Mouse (Mus musculus) right cerebral cortex, postnatal 4 days (tissue): ENCODE measurements at regions not wholly inside any gene's neighbourhood (a gene's known extent, or its start where the extent isn't known, plus 50 kb on each side); places are given as distances from the start of the nearest gene placed in this dataset.

Experiments
- DNase-seq: peaks from one replicate; pipeline ENCODE4 v3.0.0-alpha.2; 2022

DNA sequence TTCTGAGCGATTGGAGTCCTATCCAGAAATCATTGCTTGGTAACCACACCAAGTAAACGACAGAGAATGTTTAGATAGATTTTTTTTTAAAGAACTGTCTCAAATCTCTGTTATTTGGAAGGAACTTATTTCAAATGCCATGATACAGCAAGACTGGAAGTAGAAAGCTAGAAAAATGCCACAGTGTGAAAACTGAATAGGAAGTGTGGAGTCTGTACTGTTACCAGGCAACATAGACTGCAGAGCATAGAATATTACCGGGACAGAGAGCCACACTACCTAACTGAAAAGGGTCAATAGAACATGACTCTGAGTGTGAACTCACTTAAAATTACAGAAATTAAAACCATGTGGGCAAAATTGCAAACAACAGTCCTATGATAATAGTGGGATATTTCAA is 52.4 kb upstream of the Adcy1 start:
- no peak for DNase-seq

DNA sequence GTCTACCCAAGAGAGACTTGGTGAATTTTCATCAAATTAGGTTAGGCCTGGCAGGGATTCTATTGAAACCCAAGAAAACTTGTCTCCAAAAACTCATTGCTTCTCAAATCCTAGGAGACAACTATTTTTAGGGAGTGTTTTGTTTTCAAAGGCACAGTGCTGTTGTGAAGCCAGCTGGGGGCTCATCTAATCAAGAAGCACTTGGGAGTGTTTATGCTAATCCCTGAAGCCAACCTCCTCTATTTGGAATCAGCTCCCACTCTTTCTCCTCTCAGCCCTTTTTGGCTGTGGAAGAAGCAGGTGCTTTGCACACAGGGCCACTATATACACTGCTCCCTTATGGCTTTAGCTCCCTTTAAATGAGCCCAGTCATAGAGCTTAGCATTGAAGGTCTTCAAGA is 64.0 kb upstream of the Adcy1 start:
- no peak for DNase-seq

DNA sequence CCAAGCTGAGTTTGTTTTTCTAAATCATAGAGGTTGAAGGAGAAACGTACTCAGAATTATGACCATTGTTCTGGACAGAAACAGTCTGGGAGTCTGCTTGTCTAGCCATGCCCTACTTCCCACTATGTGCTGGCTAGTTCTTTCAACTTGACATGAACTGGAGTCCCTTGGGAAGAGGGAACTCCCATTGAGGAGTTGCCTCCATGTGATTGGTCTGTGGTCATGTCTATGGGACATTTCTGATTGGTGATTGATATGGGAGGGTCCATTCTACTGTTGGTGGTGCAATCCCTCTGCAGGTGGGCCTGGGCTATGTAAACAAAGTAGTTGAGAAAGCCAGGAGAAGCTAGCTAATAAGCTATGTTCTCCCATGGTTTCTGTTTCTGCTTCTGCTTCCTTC is 64.5 kb upstream of the Adcy1 start:
- DNase-seq, result no peak

DNA sequence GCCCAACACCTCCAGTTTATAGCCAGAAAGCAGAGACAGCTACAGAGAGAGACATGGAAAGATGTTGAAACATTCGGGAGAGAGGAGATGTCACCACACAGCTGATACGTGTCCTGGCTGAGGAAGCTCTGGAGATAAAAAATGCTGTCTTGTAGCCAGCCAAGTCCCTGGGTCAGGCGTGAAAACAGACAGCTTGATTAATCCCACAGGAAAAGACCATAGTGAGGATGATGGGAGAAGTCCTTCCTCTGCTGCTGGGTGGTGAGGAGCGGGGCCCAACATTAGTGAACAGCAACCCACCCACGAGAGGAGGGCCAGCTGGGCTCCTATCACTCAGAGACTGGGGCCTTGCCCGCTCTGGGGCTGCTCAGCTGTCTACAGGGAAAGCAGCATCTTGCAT is 65.8 kb upstream of the Adcy1 start:
- no peak for DNase-seq

DNA sequence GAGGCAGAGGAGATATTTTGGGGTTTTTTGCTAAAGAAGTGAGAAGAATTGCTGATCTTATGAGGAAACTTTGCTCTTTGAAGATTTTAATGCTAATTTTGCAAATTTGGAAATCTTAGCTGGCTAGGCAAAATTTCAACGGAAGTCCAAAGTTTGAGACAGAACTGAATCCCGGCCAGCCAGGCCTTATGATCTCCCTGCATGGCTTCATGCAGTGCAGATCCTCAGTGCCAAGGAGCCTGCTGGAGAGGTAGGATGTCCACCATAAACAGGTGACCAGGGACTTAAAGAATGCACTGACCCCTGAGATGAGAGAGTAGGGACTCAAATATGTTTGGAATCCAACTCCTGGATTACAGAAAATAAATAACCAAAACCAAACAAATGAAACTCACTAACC is 69.6 kb upstream of the Adcy1 start:
- DNase-seq, result no peak

DNA sequence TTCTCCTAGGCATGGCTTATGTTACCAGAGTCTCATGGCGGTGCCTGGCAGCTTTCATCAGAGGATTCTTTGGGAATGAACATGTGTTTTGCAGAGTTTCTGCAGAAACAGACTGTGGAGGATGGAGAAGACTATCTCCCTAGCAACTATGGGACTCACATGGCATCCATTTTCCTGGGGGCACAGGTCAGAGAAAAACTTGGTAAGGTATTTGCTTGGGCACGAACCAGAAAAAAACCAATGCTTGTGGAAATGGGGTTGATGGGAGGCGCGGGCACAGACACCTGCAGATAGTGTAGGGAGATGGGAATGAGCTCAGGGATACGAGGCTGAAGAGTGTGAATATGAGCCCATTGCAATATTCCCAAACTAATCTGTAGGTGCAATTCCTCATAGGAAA is 71.7 kb upstream of the Adcy1 start:
- no peak for DNase-seq

DNA sequence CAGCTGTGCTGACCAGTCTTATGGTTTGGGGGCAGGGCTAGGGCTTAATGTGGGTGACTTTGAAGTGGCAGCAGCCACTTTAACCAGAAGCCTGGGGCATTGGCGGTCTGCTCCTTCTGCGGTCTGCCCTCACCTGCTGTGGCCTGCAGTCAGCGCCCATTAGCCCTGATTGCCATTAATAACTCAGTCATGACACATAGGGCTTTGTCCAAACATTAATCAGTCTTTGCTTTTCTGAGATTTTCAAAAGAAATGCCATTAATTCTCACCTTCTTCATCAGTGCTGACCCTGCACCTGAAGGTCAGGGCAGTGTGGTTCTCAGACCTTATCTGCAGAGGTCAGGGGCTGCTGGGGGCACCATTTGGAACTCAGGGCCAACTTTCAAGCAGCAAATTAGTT is 72.6 kb upstream of the Adcy1 start:
- DNase-seq, result no peak

DNA sequence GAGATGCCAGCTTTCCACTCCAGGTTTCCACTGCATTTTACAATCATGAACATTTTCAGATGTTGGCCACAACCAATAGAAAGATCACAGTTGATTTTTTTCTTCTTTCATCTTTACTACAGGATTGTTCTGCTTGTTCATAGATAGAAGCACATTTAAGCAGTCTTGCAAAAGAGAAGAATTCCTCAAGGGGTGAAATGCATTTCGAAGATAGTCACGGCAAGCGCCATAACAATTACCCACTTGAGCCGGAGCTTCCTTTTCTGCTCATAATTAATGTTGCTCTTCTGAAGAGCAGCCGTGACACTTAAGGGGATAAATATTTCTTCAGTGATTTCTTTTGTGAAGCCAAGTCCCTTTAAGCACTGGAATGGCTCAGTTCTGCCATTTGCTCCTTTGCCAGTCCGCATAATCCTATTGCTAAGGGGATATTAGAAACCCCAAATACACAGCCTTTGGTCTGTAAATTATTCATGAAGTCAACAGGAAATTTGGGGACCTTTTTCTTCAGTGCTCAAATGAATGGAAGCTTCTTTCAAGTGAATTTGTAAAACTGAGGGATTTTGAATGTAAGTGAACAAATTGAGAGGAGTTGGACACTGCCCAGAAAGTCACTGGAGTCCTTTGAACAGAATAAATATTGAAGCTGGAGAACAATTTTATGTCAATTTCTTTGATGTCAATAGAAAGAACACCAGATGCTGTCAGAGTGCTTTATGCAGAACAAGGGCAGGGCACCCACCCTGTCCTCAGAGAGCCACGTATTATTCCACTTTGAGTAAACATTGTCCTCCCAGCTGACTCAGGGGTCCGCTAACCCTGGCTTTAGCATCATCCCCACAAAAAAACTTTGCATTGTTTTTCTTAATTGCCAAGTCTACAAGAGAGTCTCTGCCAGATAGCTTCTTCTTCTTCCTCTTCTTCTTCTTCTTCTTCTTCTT is 74.1 kb upstream of the Adcy1 start:
- DNase-seq, result no peak

DNA sequence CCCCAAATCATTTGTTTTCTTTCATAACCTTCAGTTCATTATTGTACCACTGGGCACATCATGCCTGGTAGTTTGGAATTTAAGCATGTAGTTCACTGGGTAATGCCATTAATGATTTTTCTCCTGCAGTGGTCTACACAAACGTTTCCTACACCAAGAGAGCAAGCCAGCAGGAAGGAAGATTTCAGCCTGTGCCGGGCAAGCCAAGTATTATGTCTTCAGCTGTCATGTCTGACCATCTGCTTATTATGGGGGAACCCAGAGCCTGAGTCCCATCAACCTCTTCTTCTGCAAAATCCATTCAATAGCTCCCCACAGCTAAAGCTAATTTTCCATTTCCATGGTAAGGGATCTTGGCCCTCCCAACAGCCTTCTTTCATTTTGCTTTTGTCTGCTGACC is 75.3 kb upstream of the Adcy1 start:
- DNase-seq, result no peak

DNA sequence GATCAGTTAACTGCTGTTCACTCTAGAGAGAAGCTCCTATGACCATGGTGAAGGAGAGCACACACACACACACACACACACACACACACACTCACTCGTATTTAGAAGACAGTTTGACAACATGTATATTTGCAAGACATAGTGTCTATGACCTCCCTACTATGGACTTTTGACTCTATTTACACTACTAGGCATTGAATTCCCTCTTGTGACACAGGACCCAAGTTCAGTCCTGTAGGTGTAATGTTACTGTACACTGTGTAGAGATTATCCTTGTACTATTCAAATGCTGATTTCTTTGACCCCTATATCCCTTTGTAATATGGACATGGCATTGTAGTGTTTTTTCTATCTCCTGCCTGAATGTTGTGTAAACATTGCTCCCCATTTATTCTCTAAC is 76.2 kb upstream of the Adcy1 start:
- DNase-seq, result no peak

DNA sequence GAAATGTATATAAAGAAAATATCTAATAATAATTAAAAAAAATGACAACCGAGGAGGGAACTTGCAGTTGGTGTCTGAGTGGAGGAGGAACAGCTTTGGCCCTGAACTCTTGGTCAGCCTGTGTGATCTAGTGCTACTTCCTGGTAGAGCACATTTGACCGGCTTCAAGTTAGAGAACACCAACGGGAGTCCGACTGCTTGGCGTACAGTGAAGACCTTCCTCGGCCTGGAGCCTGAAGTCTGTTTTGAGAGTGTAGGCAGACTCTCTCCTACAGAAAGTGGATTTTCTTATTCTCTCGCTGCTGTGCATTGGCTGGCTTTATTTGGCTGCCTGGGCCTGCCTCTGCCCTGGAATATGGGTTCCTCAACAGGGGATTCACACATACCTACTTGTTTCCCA is 81.2 kb upstream of the Adcy1 start:
- no peak for DNase-seq

DNA sequence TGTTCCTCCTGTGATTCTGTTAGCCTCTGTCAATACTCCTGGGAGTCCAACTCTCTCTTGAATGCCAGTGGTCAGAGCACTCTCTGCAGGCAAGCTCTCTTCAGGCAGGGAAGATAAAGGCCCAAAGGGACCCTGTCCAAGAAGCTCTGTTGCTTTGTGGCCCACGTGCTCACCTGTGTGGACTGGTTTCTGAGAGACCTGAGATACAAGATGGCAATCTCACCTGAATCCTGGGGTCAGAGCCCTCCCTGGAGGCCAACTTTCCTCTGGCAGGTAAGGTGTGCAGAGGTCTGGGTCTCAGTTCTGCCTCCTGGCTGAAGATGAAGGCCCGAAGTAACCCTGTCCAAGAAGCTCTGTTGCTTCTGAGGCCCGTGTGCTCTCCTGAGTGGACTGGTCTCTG is 83.6 kb upstream of the Adcy1 start:
- DNase-seq, result no peak

DNA sequence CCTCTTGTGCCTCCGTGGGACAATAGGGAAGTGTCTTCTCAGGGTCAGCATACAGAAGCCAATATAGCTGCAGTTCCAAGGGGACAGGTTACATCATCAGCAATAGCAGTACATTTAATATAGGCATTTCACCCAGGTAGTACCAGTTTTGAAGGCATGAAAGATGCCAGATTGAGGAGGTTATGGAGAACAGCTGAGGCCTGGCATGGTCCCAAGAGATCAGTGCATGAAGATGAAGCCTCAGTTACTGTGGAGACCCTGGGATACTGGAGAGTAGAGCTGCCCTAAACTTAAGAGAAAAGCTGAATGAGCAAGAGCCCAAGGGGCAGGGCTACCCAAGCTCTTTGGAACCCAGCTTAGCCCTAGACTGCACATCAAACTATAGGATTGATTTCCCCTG is 94.1 kb upstream of the Adcy1 start:
- no peak for DNase-seq

DNA sequence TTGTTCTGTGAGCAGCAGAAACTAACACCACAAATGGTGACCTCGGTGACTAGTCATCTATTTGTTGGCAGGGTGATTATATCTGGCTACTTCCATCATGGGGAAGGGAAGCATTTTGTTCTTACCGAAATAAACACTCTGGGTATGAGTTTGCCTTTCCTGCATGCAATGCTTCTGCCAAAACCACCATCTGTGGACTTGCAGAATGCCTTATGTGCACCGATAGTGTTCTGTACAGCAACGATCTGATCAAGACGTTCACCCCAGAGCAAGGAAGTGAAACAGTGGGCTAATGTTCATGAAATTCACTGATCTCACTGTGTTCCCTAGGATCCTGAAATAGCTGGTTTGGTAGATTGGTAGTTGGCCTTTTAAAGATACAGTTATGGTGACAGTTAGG is 96.3 kb upstream of the Adcy1 start:
- DNase-seq, result no peak

DNA sequence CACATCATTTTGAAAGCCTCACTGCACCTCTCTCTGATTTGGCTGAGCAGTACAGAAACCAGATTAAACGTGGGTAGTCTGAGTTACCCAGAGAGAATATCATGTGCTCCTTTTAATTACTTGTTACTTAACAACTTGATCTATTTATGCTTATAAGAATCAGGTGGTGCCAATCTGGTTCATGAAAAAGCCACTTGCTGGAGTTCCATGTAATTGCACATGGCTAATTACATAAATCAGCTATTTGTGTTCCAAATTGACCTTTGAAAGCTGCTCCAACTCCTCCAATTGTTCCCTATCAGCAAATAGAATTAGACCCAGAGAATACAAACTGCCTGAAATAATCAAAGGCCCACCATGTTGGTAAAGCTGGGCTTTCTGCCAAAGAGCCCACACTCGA is 98.8 kb upstream of the Adcy1 start:
- no peak for DNase-seq

DNA sequence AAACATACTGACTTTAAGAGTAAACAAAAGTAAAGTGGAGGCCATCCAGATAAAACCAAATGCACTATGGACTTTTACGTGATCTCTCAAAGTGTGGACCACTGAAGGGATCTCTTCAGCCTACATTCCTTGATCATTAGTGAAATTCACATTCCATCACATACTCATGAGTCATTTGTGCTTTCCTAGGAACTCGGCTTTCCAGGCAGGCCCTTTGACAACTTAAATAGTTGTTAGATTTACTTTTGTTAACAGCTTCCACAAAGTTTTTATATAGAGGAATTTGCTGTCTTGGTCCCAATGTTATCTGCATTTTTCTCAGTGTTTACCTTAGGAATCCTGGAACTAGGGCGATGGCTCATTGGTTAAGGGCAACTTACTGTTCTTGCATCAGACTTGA is 99.7 kb upstream of the Adcy1 start:
- no peak for DNase-seq

DNA sequence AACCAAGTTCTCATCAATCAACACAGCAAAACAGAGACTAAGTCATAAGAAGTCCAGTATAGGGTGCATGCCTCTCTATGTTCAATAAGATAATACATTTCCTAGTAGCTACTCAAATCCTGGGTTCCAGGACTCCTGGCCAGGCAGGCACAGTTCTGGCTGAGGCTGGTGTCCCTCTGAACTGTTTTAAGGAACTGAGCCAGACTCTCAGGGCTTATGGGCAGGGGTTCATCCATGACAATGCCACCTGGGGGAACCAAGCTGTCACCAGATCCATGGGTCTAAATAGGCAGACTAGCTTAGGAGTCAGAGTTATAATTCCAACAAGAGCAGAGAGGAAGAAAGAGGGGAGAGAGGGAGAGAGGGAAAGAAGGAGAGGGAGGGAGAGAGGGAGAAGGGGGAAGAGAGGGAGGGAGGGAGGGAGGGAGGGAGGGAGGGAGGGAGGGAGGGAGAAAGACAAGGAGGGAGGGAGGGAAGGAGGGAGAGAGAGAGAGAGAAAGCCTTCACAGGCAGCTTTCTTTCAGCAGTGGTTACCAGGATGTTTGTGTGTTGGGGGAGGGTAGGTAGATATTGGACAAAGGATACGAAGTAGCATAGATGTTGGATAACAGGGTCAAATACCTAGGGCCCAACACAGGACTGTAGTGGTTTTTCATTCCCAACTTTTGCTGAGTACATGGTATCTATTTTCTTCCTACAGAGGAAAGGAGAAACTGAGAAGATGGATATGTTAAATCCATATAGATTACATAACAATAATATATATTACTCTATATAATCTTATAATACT is 100.3 kb upstream of the Adcy1 start:
- DNase-seq, result no peak

DNA sequence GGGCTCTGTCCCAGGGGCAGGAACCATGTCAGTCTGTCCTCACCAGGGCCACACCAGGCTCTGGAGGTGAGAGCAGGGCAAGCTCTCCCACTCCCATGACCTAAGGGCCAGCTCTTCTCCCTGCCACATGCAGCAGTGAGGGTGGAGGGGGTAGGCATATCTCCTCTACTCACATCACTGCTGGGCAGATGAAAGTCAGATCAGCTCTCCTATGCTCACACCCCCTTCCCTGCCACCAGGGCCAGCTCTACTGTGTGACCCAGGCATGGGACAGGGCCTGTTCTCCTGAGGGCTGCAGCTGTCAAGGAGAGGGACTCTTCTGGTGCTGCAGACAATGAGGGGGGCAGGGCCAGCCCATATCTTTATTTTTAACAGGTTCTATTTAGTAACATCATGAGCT is 101.0 kb upstream of the Adcy1 start:
- no peak for DNase-seq

DNA sequence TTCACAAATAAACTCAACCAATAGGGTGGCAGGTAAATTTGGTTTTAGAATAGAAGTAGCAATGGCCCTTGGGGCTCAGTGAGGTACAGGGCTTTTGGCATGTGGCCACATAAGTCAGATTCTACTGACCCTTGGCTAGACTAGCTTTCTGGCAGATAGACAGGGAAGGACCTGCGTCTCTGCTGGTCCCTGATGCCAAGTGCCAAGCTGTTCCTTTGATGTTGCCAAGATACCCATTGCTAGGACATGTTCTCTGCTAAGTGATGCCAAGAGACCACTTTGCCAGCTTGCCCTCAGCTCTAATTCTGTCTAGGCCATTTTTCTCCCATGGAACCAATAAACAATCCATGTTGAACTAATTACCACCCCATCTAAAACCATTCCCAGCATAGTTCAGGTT is 110.5 kb upstream of the Adcy1 start:
- DNase-seq, result no peak

DNA sequence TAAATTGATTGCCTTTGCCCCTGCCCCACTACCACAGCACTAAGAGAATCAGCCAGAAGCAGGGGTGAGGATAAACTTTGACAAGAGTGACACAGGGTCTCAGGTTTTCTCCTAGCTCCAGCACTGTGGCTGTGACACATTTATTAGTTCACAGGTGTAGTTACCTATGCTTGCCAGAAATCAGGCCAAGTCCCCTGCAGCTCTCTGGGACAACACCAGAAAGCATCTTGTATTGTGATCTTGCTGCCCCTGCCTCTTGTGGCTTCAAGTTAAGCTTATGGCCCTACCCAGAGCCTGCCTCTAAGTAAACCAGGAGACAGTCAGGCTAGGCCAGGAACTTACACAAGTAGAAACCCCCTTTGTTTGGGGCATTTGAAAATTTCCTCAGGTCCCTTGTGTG is 111.9 kb upstream of the Adcy1 start:
- DNase-seq, result no peak

DNA sequence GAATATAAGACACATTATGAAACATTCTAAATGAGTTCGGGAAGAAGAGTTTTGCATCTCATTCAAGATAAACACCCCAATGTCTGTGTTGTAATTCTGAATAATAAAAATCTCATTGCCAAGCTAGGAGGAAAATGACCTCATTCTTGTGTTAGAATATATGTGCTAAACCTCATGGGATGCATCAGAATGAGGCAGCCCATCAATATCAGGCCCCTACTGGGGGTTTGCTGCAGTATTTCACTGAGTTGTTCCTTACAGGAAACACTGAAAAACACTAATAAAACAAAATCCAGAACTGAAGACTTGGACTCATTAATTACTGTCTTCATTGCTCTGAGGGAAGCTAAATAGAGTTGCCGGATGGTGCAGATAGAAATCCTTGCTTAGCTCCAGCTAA is 111.6 kb upstream of the Gm11983 start:
- no peak for DNase-seq

DNA sequence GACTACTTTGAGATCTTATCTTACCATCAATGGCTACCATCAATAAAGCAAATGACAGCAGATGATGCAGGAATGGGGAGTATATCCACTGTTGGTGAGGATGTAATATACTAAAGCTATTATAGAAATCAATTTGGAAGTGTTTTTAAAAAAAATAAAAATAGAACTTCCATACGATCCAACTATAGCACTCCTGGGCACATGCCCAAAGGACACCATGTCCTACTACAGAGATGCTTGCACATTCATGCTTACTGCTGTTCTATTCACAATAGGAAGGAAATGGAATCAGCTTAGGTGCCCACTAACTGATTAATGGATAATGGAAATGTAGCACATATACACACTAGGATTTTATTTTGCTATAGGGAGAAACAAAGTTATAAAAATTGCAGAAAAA is 96.7 kb upstream of the Gm11983 start:
- peak; percentile 16 for DNase-seq

DNA sequence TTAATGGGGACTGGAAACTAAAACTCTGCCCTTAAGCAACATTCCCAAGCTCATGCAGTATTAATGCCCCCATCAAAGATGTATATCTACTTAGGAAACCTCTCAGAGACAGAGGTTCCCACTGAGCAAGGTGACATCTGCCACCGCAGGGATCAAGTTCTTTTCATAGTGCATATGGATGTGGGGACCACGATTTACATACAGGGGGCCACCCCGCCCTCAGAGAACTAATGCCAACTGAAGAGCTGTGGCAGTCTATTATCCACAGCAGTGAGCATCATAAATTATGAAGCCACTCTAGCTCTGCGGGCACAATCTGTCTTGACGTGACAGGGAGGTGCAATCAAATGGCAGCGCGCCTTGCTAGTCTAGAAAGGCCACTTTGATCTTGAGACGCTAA is 88.6 kb upstream of the Gm11983 start:
- DNase-seq, result no peak

DNA sequence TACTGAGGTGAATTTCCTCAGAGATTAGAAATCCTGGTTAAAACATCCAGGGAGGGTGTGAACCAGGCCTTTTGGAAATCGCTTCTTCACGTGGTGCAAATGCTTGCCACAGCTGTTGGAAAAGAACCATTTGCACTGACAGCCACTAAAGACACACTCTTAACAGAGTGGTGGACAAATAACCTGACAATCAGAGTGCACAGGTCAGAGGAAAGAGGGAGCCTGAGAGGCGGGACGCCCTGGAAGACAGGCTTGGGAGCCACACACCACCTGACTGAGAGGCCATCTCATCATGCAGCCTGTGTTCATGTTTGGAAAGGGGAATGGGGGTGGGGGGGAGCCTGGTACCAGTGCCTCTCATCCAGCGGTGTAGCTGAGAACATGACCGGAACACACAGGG is 87.0 kb upstream of the Gm11983 start:
- DNase-seq, result no peak

DNA sequence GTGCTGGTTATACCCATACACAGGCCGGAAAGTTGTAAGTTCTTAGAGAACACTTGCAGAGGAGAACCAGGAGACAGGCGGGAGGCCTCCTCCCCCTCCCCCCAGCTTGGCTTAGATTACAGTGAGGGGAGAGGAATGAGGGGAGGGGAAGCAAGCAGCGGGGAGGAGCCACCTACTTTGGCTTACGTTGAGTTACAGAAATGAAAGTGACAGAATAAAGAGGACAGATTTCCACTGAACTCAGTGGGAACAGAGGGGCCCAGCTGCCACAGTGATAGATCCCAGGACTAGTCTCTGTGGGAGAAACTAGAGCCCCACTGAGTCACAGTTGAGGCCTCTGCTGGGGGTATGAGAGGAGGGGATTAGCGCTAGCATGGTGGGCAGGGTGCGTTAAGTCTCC is 86.5 kb upstream of the Gm11983 start:
- DNase-seq, result no peak
